Mouse (Mus musculus): ENCODE results near the gene Tcte2. TPM values are rescaled to one million over a fixed set of nuclear protein-coding genes. Genes with fewer than 3 reads are reported as not detected.
A peak's percentile ranks its signal among the peaks of the same experiment; 100 is the strongest.

The Tcte2 gene
- polyA plus RNA-seq, 1 experiment from 2014 or later = 5.9 TPM

DNA sequence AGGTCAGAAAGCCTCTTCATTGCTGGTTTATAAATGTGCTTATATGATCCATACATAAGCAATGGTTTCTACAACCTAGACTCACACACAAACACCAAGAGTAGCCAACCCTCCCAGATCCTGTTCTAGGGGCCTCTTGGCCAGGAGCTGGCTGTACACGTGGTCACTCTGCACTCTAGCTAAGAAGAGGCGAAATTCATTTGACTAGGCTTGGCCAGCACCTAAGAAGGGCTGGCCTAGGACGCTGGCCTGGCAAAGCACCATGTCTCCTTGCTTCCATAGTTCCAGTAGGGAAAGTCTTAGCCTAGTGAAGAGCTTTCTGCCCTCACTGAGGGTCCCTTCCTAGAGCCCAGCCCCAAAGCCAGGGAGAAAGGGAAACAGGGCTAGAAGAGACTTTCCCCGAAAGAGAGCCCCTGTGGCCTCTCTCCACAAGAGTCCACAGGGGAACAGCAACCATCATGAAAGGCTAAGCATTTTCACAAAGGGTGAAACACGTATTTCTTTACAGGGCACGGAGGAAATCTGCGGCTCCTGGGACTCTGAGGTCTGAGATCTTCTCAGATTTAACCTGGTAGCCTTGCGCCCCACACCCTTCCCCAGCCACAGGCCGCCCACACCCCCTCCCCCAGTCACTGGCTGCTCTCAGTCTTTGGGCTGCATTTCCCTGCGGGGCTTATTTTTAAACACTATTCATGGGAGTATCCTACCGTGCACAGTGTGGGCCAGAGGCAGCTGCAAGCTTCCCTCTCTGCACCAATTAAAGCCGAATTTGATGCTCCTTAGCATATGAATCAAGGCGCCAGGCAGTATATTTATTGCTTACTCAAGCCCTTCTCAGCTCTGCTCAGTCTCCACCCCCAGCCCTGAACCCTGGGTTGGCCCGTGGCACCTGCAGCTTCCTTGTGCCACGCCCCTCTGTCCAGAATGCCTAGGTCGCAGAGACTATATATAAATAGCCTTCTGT is 93.3 kb downstream of the Tcte2 start:
- 15% methylated on average over 16 of the region's 16 CpGs for WGBS
- H3K4me3 ChIP-seq (replicated peaks; ENCODE audit: low read length) = peak overlapping the region; percentile 5; the same call in 1 of the 2 replicates

DNA sequence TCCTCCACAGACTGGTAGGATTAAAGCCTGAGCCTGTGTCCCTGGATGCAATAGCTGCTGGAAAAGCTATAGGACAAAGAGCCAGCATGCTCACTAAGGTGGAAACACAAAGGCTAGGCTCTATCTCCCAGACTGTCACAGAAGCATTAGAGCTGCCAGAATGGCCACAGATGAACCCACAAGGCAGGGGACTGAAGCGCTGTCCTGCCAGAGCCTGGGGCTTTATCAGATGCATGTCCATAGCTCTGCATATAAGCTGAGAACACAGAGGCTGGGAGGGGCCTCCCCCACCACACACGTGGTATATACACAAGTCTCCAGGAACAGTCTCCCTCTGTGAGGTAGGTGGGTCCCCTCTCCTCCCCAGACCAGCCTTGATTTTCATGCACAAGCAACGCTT is 94.6 kb downstream of the Tcte2 start:
- WGBS = 58% methylated on average over 3 of the region's 3 CpGs
- H3K4me1 ChIP-seq (ENCODE audit: control insufficient read depth, insufficient read depth, low read length) = peaks cover 28% of the 10 kb centered on the region
- no peak for ATAC-seq (ENCODE audit: insufficient read depth, low FRiP score)

More for the DNA sequence above, 93.3 kb downstream of the Tcte2 start:
- Histone ChIP-seq H3K9me3 (replicated peaks; ENCODE audit: control insufficient read depth, low read length) (no peaks in the 10 kb centered on the region), H3K36me3 (ENCODE audit: control insufficient read depth, insufficient read depth, low read length) (no peaks in the 10 kb centered on the region), H3K27ac (ENCODE audit: low read length) (peak overlapping the region; percentile 70), H3K4me1 (ENCODE audit: control insufficient read depth, insufficient read depth, low read length) (peaks cover 28% of the 10 kb centered on the region), H3K4me2 (ENCODE audit: low read depth, low read length) (peak overlapping the region; percentile 30), H3K9ac (ENCODE audit: low read length) (peak overlapping the region; percentile 47), H3K27me3 (ENCODE audit: control insufficient read depth, insufficient read depth, low read length) (no peaks in the 10 kb centered on the region)
- ATAC-seq (ENCODE audit: insufficient read depth, low FRiP score) = peak; percentile 77

DNA sequence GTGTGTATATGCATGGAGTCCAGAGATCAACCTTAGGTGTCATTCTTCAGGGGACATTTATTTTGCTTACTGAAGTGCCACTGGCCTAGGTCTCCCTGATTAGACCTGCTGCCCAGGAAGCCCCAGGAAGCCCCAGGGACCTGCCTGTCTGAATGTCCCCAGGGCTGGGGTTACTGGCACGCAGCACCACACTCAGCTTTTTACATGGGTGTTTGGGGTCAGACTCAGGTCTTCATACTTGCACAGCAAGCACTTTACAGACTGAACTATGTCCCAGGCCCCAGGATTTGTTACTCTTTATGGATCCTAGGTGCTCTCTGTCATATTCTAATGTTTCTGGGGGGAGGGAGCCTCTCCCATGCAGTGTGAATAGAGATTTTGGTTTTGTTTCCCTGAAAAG is 95.9 kb downstream of the Tcte2 start:
- no peaks in the 10 kb centered on the region for H3K9me3 ChIP-seq (replicated peaks; ENCODE audit: control insufficient read depth, low read length)
- no peaks in the 10 kb centered on the region for H3K27me3 ChIP-seq (ENCODE audit: control insufficient read depth, insufficient read depth, low read length)
- WGBS = 95% methylated on average over 1 of the region's 1 CpGs
- no peaks in the 10 kb centered on the region for H3K36me3 ChIP-seq (ENCODE audit: control insufficient read depth, insufficient read depth, low read length)
- H3K4me2 ChIP-seq (ENCODE audit: low read depth, low read length) = no peak overlapping the region
- no peak overlapping the region for H3K27ac ChIP-seq (ENCODE audit: low read length)
- H3K4me3 ChIP-seq (replicated peaks; ENCODE audit: low read length) = no peak overlapping the region
- no peak for ATAC-seq (ENCODE audit: insufficient read depth, low FRiP score)
- H3K4me1 ChIP-seq (ENCODE audit: control insufficient read depth, insufficient read depth, low read length) = peaks cover 28% of the 10 kb centered on the region
- no peak overlapping the region for H3K9ac ChIP-seq (ENCODE audit: low read length)

More for the DNA sequence above, 94.6 kb downstream of the Tcte2 start:
- H3K27ac ChIP-seq (ENCODE audit: low read length) = no peak overlapping the region
- no peak overlapping the region for H3K4me2 ChIP-seq (ENCODE audit: low read depth, low read length)
- no peaks in the 10 kb centered on the region for H3K9me3 ChIP-seq (replicated peaks; ENCODE audit: control insufficient read depth, low read length)
- H3K27me3 ChIP-seq (ENCODE audit: control insufficient read depth, insufficient read depth, low read length) = no peaks in the 10 kb centered on the region
- H3K36me3 ChIP-seq (ENCODE audit: control insufficient read depth, insufficient read depth, low read length) = no peaks in the 10 kb centered on the region
- no peak overlapping the region for H3K4me3 ChIP-seq (replicated peaks; ENCODE audit: low read length)
- no peak overlapping the region for H3K9ac ChIP-seq (ENCODE audit: low read length)

DNA sequence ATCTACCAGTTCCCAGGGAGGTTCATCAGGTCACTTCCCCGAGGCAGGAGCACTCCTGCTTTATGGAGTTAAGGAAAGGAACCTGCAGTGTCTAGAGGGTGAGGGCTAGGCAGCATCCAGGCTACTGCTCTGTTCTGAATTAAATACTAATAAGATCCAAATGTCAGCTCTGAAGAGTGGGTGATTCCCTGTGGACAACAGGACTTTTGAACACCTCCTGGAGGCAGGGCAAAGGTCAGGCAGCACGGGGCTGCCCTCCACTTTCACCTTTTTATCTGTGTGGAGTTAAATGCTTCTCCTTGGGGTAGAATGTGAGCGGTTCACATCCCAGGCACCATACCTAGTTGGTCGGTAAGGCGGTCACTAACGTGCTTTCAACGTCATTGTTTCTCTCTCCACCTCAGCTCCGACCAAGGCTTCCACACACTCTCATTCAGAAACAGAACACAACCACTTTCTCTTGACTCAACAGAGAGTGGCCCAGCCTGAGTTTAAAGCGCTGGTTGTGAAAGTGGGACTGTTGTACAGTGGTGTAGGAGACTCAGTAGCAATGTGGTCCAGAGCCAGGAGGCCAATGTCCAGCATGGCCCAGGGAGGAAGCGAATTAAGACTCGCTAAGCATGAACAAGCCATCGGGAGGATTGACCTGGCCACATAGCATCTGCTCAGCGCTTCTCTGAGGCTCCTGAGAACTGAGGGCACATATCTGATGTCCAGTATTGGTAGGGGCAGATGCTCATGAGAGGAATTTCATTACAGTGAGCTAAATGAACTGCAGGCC is 98.0 kb downstream of the Tcte2 start:
- Histone ChIP-seq H3K36me3 (ENCODE audit: control insufficient read depth, insufficient read depth, low read length) (no peaks in the 10 kb centered on the region), H3K4me2 (ENCODE audit: low read depth, low read length) (no peak overlapping the region), H3K27me3 (ENCODE audit: control insufficient read depth, insufficient read depth, low read length) (no peaks in the 10 kb centered on the region), H3K4me3 (replicated peaks; ENCODE audit: low read length) (no peak overlapping the region), H3K9ac (ENCODE audit: low read length) (no peak overlapping the region), H3K9me3 (replicated peaks; ENCODE audit: control insufficient read depth, low read length) (no peaks in the 10 kb centered on the region), H3K27ac (ENCODE audit: low read length) (no peak overlapping the region), H3K4me1 (ENCODE audit: control insufficient read depth, insufficient read depth, low read length) (peaks cover 11% of the 10 kb centered on the region)
- WGBS = 85% methylated on average over 13 of the region's 13 CpGs
- no peak for ATAC-seq (ENCODE audit: insufficient read depth, low FRiP score)

Other genes with a start within 250 kb of the Tcte2 start
- 59.7 and 63.7 TPM in 2 replicates for gene Afdn, start 1.3 kb downstream of the Tcte2 start, polyA plus RNA-seq (2015; fragmentation: Nextera tagmentation; extraction: Ambion mirVana)
- not detected in 2 replicates for gene Gm7168, start 186.5 kb upstream of the Tcte2 start, polyA plus RNA-seq (2015; fragmentation: Nextera tagmentation; extraction: Ambion mirVana)
- gene Gm7356, start 241.9 kb upstream of the Tcte2 start, polyA plus RNA-seq (2015; fragmentation: Nextera tagmentation; extraction: Ambion mirVana) = not detected in 2 replicates

Measured in stomach, embryonic 16.5 days (tissue).